Mouse (Mus musculus) G1E (cell line): ENCODE data around the gene Tbc1d16. TPM values are rescaled to one million over a fixed set of nuclear protein-coding genes. Genes with fewer than 3 reads are reported as not detected.

Experiments
- ATAC-seq: 2 replicates; pipeline ENCODE4 v1.8.0; 2016; ENCODE audit warnings: mild to moderate bottlenecking; ENCODE audit not compliant: insufficient number of reproducible peaks, poor library complexity, low FRiP score, severe bottlenecking; ENCODE audit errors: extremely low read depth
- DNase-seq: peaks from one replicate; pipeline ENCODE4 v3.0.0; 2012; ENCODE audit warnings: low spot score
- H3K27me3 ChIP-seq: 2 replicates; pipeline ENCODE4 v1.6.1; 2012; ENCODE audit warnings: mild to moderate bottlenecking, low read length, inconsistent platforms; ENCODE audit not compliant: insufficient read depth
- H3K36me3 ChIP-seq: replicated peaks from 2 replicates; pipeline ENCODE3; 2012; ENCODE audit warnings: mild to moderate bottlenecking, inconsistent platforms
- H3K4me1 ChIP-seq: 2 replicates; pipeline ENCODE4 v1.6.1; 2012; ENCODE audit warnings: low read depth, low read length, inconsistent platforms, mixed read lengths; ENCODE audit not compliant: insufficient read depth
- H3K4me3 ChIP-seq: 2 replicates; pipeline ENCODE4 v1.5.1; 2012; ENCODE audit warnings: low read depth, mild to moderate bottlenecking, inconsistent platforms, low read length, moderate library complexity, mixed read lengths
- H3K9me3 ChIP-seq: replicated peaks from 2 replicates; pipeline ENCODE4 v1.6.1; 2012; ENCODE audit warnings: inconsistent platforms
- CTCF ChIP-seq: IDR thresholded peaks from 2 replicates; pipeline ENCODE4 v1.5.1; 2012; ENCODE audit warnings: low read depth, low read length, inconsistent platforms, mixed read lengths
- GATA1 ChIP-seq: IDR thresholded peaks from 2 replicates; pipeline ENCODE4 v1.6.1; 2012; ENCODE audit warnings: borderline replicate concordance, low read length, inconsistent platforms, mixed read lengths
- GATA2 ChIP-seq: IDR thresholded peaks from 2 replicates; pipeline ENCODE4 v1.6.1; 2012; ENCODE audit warnings: low read depth, low read length, inconsistent platforms, borderline replicate concordance
- POLR2AphosphoS5 ChIP-seq: IDR thresholded peaks from 2 replicates; pipeline ENCODE4 v1.6.1; 2012; ENCODE audit warnings: low read depth, low read length, inconsistent platforms; ENCODE audit not compliant: insufficient replicate concordance
- TAL1 ChIP-seq: conservative IDR thresholded peaks from 2 replicates; pipeline ENCODE4 v1.6.1; 2012; ENCODE audit warnings: low read depth, low read length, inconsistent platforms, mixed read lengths
- polyA plus RNA-seq: library from polyadenylated mRNA; stranded (reverse); fragments of >175 nt; gene quantifications from 2 replicates; pipeline ENCODE4 v1.2.3, GENCODE M21; 2012
- total RNA-seq, 2 experiments: library from RNA; stranded (forward) in 1 of 2; stranded (reverse) in 1 of 2; fragments of 200-1000 nt in 1 of 2; fragments of >200 nt in 1 of 2; fragmentation: Nextera tagmentation in 1 of 2; gene quantifications; 2 replicates each; pipeline ENCODE4 v1.2.3; 2014 to 2017

Tbc1d16 gene
- total and polyA plus RNA-seq, 3 experiments = 0.05 TPM; not detected in 2

GRCm38 (mm10) chr11:119225634-119226033 is 2.7 kb downstream of the Tbc1d16 start:
- H3K27me3 ChIP-seq = no peaks in the 10 kb centered on the region

GRCm38 (mm10) chr11:119224926-119225325 is 3.4 kb downstream of the Tbc1d16 start:
- no peak for DNase-seq
- no peaks in the 10 kb centered on the region for H3K27me3 ChIP-seq
- H3K4me3 ChIP-seq = no peak overlapping the region
- TF ChIP-seq POLR2AphosphoS5 = no peak
- TF ChIP-seq CTCF = no peak
- no peak for TF ChIP-seq GATA1
- no peak for TF ChIP-seq GATA2
- TF ChIP-seq TAL1 = no peak
- ATAC-seq = no peak
- H3K4me1 ChIP-seq = no peaks in the 10 kb centered on the region
- peaks cover 59% of the 10 kb centered on the region for H3K9me3 ChIP-seq
- no peaks in the 10 kb centered on the region for H3K36me3 ChIP-seq

More at GRCm38 (mm10) chr11:119225634-119226033, 2.7 kb downstream of the Tbc1d16 start:
- DNase-seq (no peak), ATAC-seq (no peak)
- H3K36me3 ChIP-seq = no peaks in the 10 kb centered on the region
- no peak overlapping the region for H3K4me3 ChIP-seq
- H3K4me1 ChIP-seq = no peaks in the 10 kb centered on the region
- peaks cover 62% of the 10 kb centered on the region for H3K9me3 ChIP-seq
- TF ChIP-seq GATA1 (no peak), GATA2 (no peak)

GRCm38 (mm10) chr11:119223124-119223890 is 5.0 kb downstream of the Tbc1d16 start:
- H3K36me3 ChIP-seq = no peaks in the 10 kb centered on the region
- no peak for DNase-seq
- H3K4me1 ChIP-seq = no peaks in the 10 kb centered on the region
- no peak overlapping the region for H3K4me3 ChIP-seq
- TF ChIP-seq GATA2 = no peak
- TF ChIP-seq TAL1 = no peak
- no peak for TF ChIP-seq CTCF
- no peak for TF ChIP-seq POLR2AphosphoS5
- no peak for TF ChIP-seq GATA1
- H3K27me3 ChIP-seq = 0 out of 2 replicates have a peak, but pooled peaks cover 2% of the 10 kb centered on the region
- peaks cover 51% of the 10 kb centered on the region for H3K9me3 ChIP-seq
- ATAC-seq = no peak

GRCm38 (mm10) chr11:119221812-119222510 is 6.3 kb downstream of the Tbc1d16 start:
- H3K4me3 ChIP-seq = no peak overlapping the region
- H3K9me3 ChIP-seq = peaks cover 58% of the 10 kb centered on the region
- H3K4me1 ChIP-seq = no peaks in the 10 kb centered on the region
- ATAC-seq (no peak), DNase-seq (no peak)
- 0 out of 2 replicates have a peak, but pooled peaks cover 2% of the 10 kb centered on the region for H3K27me3 ChIP-seq
- H3K36me3 ChIP-seq = no peaks in the 10 kb centered on the region
- TF ChIP-seq GATA1 (no peak), POLR2AphosphoS5 (no peak), TAL1 (no peak), CTCF (no peak), GATA2 (no peak)

GRCm38 (mm10) chr11:119219816-119220465 is 8.4 kb downstream of the Tbc1d16 start:
- H3K36me3 ChIP-seq = no peaks in the 10 kb centered on the region
- DNase-seq (no peak), ATAC-seq (no peak)
- no peaks in the 10 kb centered on the region for H3K4me1 ChIP-seq
- TF ChIP-seq TAL1 (no peak), GATA2 (no peak), GATA1 (no peak), CTCF (no peak), POLR2AphosphoS5 (no peak)
- no peak overlapping the region for H3K4me3 ChIP-seq
- peaks cover 65% of the 10 kb centered on the region for H3K9me3 ChIP-seq
- peaks cover 2% of the 10 kb centered on the region; the same call in 1 of the 2 replicates for H3K27me3 ChIP-seq

- H3K27me3 ChIP-seq = peaks cover 2% of the 10 kb centered on the region; the same call in 1 of the 2 replicates
- DNase-seq (no peak), ATAC-seq (no peak)
- no peaks in the 10 kb centered on the region for H3K4me1 ChIP-seq
- no peaks in the 10 kb centered on the region for H3K36me3 ChIP-seq
- TF ChIP-seq GATA2 (no peak), GATA1 (no peak), CTCF (no peak), TAL1 (no peak), POLR2AphosphoS5 (no peak)
- H3K4me3 ChIP-seq = no peak overlapping the region
- peaks cover 63% of the 10 kb centered on the region for H3K9me3 ChIP-seq
Measured at GRCm38 (mm10) chr11:119217861-119218260, 10.4 kb downstream of the Tbc1d16 start.
